Mouse (Mus musculus) layer of hippocampus, adult 9-10 months (tissue): ENCODE results near the gene Blzf1.
A peak's percentile ranks its signal among the peaks of the same experiment; 100 is the strongest.

Source experiments
- DNase-seq: peaks from one replicate; pipeline ENCODE4 v3.0.0; 2022; ENCODE audit warnings: low spot score

Blzf1 gene

DNA sequence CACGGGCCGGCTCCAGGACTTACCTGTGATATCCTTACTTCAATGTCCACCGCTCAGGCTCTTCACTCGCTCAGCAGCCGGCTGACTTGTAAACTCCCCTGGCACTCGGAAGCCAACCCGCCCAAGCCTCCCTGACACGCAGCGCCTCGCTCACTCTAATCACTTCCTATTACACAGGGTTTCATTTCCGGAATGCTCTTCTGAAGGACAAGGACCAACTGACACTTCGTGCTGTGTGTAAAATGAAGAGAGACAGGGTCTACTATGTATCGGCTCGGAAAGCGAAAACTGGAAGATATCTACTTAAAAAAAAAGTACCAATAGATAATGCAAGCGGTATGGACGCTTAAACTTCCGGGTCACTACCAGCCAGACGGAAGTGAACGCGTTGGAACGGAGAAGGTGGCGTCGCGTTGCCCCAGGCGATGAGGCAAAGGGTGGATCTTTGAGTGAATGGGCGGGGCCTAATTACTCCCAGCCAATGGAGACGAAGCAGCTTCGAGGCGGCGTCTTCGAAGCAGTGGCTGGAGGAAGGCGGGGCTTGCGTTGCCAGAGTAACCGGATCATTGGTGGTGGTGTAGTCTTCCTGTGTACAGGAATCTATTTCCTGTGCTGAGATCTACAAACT lies at the start of gene Blzf1:
Blzf1 (minus strand) TSS at position 366 of the 628 bp plus-strand sequence.
- DNase-seq = peak; percentile 94

DNA sequence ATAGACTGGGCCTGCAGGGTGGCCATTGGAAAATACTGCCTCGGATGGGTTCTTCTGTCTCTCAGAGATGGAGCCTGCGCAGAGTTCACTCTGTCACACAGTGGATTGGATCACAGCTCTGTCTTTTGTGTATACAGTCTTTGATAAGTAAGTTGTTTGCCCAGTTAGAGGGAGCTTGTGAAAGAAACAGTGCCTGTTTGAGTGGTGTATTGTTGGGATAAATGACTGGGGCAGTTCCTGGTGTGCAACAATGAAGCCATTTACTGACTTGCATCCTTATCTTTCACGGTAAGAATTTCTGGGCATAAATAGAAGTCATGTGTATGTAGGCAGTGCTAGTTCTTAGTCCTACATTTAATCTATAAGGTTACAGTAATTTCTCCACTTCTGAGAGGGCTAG lies 46.2 kb upstream of the Blzf1 start:
- DNase-seq = no peak

DNA sequence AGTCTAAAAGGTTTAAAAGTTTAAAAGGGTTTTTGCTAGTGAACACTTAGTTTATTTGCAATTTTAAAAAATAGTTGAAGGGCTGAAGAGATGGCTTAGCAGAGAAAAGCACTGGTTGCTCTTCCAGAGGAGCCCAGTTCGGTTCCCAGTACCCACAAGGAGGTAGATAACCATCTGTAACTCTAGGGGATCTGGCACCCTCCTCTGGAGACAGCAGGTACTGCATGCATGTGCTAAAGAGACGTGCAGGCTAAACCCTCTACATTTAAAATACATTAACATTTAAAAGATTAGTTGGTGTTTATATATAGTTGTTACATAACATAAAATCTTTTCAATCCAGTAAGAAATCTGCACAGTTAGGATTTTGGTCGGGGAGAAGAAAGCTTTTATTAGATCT lies 34.9 kb upstream of the Blzf1 start:
- no peak for DNase-seq

DNA sequence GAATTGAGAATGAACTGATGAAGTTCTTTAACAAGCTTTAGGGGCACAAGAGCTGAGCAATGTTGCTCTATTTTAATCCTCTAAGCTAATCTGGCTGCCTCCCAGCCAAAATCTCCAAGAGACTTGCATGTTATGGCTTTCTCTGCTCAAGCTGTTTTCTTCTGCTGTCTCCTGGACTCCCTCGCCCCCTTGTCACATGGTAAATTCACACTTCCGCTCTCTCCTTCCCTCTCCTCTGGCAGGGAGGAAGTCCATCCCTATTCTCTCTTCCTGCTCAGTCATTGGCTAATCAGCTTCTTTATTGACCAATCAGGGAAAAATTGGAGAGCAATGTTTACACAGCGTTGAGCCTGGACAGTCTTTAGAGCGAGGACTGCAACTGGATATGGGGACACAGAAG lies 28.6 kb upstream of the Blzf1 start:
- no peak for DNase-seq

DNA sequence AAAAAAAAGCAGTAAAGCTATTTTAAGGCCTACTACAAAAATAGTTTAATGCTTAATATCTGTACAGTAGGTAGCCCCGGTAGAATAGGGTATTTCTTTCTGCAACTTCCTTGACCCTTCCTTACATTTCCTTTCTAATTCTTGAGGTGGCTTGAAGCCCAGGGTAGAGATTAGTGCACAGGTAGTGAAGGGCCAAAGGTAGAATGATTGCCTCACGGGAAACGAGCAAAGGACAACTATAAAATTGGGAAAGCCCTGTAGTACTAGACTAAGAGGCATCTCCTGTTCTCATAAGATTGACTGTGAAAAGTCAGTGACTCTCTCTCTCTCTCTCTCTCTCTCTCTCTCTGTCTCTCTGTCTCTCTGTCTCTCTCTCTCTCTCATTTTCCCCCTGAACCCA lies 28.1 kb upstream of the Blzf1 start:
- DNase-seq = no peak

DNA sequence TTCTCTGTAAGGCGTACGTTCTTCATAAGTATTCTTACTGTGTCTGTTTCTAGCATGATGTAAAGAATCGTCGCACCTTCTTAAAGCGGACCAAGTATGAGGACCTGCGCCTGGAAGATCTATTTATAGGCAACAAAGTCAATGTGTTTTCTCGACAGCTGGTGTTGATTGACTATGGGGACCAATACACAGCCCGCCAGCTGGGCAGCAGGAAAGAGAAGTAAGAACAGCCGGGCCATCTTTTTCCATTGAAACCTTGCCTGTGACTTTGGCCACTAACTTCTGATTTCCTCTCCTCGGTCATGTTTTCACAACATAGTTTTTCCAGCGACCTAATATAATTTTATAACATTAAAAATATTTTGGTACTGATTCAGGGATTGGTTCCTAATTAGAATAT lies 25.3 kb upstream of the Blzf1 start:
- DNase-seq = no peak

DNA sequence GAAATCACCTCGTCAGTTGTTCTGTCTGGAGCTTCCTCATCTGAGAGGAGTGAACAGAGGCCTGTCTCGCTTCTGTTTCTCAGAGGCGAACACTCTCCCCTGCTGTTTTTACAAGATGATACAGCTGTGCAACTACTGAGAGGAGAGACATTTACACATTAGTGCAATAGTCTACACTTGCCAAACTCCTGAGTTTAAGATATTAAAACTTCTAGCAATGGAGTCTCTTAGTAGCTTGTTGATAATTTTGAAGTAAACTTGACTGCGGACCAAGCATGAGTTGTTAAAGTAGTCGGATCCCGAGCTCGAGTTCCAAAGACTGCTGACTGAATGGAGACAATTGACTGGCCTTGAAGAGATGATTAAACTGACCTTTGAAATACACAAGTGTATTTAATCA lies 20.5 kb upstream of the Blzf1 start:
- DNase-seq = no peak

DNA sequence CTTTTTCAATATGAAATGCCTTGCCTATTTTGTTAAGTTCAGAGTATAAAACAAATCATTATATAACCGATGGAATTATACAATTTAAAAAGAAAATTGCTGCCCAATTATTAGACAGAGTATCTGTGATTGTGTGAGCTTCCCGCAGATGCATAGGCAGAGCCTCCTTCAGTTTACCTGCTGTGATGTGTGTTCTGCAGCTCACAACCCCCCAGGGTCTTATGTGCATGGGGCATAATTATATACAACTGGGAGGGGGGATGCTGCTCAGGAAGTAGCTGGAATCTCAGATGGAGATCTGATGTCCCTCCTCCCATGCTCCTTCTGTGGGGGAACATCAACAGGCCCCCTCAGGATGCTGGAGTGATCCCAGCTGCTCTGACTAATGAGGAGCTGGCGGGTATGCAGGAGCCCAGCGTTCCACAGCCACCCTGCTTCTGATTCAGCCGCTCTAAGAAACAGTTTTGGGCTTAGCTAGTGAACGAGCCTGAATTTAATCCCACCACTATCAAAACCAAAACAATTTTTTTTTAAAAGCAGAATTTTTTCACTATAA lies 19.4 kb upstream of the Blzf1 start:
- DNase-seq = no peak

DNA sequence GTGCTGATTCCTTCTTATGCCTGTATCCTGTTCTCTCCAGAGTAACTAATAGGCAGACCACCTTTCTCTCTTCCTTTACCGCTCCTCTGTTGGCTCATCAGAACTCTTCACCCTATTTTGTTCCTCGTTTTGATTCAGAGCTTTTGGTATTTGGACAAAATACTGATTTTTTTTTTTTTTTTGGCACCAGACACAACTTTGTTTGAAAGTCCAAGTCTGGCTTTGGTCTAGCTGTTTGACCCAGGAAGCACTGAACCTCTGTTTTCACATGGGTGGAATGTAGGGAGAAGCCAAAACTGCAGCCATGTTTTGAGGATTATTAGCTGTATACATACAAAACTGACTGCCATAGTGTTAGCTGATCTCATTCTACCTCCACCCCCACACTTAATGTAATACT lies 17.6 kb upstream of the Blzf1 start:
- DNase-seq = no peak

DNA sequence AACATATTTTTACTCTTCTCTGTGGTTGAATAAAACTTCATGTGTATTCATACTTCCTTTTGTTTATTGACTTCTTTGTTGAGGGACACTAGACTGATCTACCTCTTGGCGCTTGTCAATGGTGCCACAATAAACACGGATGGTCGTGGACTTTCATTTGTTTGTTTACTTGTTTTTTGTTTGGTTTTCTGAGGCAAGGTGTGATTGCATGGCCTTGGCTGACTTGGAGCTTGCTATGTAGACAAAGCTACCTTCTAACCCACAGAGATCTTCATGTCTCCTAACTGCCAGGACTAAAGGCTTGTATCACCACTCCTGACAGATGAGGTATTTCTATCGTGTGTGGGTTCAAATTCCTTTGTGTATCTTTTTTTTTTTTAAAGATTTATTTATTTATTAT lies 16.9 kb upstream of the Blzf1 start:
- DNase-seq = no peak

DNA sequence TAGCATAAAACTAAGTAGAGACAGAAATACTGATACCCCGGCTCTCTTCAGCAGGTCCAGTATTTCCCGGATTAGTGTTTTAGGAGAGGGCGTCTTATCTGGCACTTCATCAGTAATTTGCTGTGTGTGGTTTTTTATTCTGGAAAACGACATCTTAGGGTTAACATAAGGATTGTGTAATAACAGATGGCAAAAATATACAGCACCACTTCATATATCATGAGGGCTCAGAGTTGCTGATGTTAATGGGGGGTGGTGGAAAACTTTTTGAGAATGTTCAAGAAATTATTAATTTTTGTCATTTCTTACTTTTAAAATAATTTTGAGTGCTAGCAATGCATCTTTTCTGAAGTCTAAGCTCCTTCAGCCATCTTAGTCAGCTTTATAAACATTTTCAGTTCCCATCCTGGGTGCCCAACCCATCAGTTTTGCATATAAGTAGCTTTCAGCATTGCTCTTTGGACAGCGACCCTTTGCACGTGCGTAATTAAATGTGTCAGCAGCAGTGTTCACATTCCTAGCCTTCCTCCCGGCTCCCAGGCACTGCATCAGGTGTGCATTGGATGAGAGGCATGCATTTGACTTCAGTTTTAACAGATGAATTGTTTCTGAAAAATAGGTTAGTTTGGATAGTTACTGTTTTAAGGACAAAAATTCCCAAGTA lies 15.8 kb upstream of the Blzf1 start:
- no peak for DNase-seq

DNA sequence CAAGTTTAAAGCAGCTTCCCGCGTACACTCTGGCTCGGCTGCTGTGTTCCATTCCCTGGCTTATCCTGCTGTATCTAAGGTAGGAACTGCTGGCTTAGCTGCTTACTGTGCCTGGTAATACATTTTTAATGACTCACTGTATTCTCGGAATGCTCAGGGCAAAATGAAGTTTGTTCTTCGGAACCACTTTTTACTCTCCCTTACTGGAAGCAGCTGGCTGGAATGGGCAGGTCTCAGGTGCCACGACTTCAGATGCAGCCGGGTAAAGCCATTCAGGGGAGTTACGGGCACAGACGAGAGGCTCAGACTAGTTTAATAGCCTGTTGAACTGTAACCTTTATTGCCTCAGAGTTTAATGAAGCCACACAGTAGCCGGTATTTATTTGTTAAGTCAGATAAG lies 14.1 kb upstream of the Blzf1 start:
- no peak for DNase-seq

DNA sequence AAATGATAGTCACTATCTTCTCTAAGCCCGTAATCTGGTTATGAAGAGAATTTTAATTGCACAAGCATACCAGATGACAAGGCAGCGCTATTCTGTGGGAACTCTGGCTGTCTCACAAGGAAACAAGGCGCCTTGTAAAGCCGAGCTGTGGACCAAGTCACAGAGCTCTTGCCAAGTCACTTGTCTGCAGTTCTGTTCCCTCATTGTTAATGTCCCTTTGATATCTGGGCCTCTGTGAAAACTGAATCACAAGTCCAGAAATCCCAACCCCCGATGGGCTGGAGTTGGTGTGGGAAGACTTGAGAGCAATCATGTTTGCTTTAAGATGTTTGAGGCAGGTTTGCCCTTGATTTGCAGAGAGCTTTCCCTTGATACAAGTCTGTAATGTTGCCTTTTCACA lies 13.4 kb upstream of the Blzf1 start:
- no peak for DNase-seq

DNA sequence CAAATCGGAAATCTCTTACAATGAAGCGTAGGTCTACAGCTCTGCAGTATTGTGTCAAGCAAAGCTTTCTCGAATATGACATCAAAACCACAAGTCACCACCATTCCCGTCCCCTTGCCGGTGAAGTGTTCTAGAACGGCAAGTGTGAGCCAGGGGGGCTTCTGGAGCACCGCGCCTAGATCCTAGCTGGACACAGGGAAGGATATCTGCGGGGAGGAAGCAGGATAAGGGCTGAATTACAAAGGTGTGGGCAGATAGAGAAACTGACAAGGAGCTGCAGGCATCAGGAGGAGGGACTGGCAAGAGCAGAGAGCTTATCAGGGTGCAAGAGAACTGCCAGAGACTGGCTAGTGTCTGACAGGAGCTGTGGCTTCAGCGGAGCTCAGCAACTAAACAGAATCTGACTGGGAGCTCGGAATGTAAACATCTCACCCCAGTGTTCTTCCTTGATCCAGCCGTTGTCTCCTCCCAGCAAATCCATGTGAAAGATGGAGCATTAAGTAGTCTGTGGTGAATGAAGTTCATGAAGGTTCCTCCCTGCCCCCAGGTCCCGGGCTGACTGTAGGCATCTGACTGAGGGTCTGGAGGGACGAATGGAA lies 12.4 kb upstream of the Blzf1 start:
- no peak for DNase-seq

DNA sequence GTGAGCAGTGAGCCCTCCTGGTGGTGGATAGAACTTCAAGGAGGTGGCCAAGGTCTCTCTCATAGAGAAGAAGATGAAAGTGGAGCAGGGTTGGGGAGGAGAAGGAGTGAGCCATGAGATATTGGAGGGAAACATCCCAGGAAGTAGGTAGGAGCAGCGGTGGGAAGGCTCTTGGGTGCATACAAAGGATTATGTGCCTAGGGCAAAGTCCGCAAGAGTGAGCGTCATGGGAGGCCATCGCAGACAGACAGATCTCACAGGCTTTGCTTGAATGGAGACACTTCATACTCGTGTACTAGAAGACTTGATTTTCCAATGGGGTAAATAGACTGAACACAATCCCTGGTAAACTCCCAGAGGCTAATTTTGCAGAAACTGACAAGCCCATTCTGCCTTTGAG lies 11.2 kb upstream of the Blzf1 start:
- no peak for DNase-seq

DNA sequence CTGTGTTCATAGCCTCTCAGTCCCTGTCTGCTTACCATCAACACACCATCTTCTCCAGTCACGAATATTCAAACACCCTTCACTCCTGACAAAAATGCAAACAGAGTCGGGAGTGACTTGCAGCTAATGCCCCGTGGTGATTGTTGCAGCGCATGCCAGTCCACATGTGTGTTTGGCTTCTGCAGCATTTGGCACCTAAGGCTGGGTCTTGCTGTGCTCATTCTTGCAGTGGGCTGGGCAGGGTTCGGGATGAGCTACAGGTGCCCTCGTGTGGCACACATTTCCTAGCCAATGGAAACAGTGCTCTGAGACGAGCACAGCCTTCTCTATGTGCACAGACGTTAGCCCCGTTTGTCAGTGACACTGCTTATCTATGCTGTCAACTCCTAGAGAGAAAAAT lies 10.0 kb upstream of the Blzf1 start:
- no peak for DNase-seq

DNA sequence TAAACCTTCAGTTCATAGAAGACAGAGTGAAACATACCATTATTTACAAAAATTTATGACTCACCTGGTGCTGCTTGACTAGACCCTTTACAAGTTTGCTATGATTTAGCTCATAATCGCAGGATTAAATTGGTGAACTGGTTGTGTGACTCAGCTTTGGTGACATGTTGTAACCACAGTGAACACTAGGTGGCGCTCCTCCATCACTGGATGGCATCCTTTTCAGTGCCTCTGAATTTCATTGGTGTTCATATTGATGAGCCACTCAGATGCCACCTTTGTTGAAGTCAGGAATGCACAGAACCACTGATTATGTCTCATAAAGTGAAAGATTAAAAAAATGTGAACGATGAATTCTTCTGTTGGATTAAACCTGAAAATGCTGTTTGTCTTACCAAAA lies 9.4 kb upstream of the Blzf1 start:
- DNase-seq = peak; percentile 80

DNA sequence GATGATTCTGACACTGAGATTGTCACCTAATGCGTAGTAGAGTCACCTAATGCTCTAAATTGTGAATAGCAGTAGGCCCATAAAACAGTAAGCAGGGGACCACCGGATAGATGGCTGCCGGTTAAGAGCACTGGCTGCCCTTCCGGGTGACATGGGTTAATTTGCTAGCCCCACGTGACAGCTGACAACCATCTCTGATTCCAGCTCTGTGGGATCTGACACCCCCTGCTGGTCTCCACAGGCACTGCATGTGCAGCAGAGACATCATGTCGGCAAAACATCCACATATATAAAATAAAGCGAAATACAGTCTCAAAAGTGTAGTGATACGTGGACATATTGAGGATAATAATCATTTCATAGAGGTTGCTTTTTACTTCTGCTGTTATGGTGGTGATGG lies 8.0 kb upstream of the Blzf1 start:
- no peak for DNase-seq

DNA sequence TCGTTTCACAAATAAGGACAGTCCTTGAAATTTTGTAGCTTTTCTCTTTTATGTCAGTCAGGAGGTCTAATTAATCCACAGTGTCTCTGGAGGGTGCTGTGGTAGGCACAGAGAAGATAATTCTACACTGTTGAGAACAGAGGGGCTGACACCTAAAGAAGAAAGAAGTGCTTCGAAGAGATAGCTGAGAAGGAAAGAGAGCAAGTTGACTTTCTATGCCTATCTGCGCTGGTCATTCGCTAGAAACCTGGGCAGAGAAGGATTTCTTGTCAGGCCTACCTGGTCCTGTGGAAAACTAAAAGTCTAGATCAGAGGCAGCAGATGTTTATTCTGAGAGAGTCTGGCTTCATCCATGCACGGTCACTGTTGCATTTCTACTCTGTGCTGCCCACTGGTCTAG lies 6.8 kb upstream of the Blzf1 start:
- DNase-seq = no peak

DNA sequence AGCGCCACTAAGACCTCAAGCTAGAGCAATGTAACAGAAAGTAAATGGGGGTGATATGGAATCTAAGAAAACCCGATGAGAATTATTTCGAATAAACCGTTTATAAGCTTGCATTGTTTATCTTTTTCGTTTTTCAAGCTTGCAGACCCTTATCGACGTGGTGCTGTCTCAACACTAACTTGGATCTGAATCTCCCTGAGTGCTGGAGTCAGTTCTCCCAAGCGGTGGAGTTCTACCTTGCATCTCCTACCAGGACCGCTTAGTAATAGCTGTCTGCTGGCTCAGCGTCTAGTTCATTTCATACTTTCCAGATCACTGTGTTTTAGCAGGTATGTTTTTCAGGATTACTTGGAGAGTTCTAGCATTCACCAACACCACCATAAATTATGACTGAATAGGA lies 633 bp upstream of the Blzf1 start:
- DNase-seq = no peak

DNA sequence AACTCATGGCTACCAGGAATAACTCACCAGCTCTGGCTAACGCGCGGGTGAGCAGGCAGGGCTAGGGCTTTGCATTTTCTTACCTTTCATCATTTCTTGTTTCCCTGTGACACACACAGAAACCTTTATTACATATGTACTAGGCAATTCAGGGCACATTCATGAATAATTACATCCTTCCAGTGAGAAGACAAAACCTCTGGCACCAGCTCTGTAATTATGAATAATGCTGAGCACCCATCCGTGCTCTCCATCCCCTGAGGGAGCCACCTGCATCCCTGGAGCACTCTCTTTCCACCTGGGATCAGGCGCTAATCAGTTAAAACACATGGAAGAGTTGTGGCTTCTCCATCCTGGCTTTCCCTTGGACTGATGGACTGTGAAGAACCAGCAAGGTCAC lies 3.5 kb downstream of the Blzf1 start, which contains the start of gene Nme7:
Nme7 (plus strand) TSS at position 301 of the 400 bp plus-strand sequence.
- no peak for DNase-seq

DNA sequence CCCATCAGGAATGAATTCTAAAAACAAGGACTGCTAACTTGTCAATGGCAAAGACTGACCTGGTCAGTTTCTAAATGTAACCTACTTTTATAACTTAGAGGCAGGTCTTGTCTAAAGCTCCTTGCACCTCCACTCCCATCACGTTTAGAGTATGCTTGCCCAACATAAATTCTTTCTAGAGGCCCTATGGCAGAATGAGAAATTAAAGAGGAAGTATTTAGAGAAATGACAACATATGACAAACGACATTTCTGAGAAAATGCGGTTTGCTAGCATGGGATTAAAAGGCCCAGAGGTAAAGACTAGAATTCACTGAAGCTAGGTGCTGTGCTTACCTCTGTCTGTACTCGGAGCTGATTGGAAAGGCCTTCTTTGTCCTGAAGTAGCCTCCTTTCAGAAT lies 5.3 kb downstream of the Blzf1 start:
- no peak for DNase-seq

DNA sequence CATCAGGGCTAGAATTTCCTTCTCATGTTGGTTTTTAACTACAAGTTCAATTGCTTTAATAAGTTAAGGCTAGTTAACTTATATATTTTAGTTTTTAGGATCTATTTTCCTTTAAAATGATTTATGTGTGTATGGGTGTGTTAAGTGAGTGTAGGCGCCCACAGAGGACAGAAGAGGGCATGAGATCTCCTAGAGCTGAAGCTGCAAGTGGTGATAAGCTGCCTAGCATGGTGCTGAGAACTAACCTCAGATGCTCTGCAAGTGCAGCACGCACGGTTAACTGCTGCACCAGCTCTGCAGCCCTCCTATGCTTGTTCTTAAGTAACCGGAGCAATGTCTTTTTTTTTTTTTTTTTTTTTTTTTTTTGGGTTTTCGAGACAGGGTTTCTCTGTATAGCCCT lies 10.8 kb downstream of the Blzf1 start:
- DNase-seq = no peak

DNA sequence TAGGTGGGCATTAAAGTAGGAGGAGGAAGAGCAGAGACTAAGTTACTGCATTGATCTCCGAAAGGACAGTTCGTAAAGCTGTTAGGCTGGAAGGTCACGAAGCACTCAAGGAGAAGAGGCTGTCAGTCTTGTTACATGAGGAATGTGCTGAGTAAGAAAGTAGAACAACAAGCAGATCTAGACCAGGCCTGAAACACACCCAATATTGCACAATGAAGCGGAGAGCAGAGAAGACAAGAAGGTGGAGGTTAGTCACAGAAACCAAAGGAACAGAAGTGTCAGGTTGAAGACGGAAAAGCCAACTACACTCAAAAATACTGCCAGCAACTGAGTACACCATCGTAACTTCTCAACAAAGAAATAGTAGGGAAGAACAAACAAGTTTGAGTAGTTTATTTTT lies 13.2 kb downstream of the Blzf1 start:
- DNase-seq = no peak
